Mouse (Mus musculus) inflammation-experienced regulatory T-cells, adult 16 weeks (primary cell): ENCODE results near the gene Usp2. TPM values are rescaled to one million over a fixed set of nuclear protein-coding genes. Genes with fewer than 3 reads are reported as not detected.

Source experiments
- polyA plus RNA-seq: library from polyadenylated mRNA; unstranded; fragments of 100-300 nt; shearing (Covaris generic); gene quantifications from one replicate; pipeline ENCODE4 v1.2.1, GENCODE M21; 2017

Gene Usp2
- polyA plus RNA-seq: 2.8 TPM

DNA sequence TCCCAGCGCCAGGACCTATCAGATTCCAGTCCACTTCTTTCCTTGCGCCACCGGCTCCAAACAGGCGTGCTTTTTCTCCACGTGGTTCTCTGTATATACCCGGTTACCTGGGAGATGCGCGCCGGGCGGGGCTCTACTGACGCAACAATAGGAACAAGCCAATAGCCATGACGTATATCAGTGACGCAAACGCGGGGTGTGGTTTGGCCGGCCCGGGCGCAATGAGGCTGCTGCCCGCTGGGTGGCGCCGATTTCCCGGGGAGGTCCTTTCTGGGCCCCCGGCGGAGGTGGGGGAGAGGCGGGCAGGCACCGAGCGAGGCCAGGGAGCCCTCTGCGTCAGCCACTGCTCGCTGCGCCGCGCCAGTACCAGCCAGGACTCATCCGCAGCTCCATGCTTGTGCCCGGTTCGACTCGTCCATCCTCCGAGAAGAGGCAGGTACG lies at the start of gene Usp2:
TSS of gene Usp2 (plus strand) at position 237 of the 441 bp plus-strand sequence.

DNA sequence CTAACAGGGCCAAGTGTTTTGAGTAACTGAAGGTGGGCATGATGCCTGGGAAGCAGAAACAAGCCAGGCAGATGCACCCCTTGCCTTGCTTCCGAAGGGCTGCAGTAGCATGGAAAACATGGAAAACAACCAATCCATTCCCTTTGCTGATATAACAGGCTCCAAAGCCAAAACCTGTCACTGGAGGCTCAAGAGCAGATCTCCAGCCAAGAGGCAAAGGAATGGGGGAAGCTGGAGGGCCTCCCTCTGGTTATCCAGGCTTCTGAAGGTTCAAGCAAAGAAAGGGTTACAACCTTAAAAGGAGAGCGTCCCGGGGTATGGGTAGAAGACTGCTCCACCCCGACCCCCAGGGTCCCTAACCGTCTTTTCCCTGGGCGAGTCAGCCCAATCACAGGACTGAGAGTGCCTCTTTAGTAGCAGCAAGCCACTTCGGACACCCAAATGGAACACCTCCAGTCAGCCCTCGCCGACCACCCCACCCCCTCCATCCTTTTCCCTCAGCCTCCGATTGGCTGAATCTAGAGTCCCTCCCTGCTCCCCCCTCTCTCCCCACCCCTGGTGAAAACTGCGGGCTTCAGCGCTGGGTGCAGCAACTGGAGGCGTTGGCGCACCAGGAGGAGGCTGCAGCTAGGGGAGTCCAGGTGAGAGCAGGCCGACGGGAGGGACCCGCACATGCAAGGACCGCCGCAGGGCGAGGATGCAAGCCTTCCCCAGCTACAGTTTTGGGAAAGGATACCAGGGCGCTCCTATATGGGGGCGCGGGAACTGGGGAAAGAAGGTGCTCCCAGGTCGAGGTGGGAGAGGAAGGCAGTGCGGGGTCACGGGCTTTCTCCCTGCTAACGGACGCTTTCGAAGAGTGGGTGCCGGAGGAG lies 23.7 kb upstream of the Usp2 start, which contains the start of gene Thy1:
TSS of gene Thy1 (plus strand) at position 549 of the 872 bp plus-strand sequence.

DNA sequence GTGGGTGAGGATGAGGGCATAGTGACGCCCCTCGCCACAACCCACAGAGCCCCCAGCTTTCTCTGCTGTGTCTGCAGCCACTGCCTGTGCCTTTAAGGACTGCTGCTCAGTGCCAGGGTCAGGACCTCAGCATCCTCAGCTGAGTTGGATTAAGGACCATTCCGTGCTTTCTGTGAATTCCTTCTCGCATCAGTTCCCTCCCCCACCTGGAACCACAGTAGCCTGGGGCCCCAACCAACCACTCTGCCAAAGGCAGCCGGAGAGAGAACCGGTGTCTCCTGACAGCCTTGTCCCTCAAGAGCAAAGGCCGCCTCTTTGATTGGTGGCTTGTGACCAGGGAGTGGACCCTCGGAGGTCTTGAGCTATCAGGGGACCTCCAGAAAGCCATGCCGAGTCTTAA lies 34.7 kb downstream of the Usp2 start, which contains the start of gene Mfrp:
TSS of gene Mfrp (plus strand) at position 240 of the 400 bp plus-strand sequence.

DNA sequence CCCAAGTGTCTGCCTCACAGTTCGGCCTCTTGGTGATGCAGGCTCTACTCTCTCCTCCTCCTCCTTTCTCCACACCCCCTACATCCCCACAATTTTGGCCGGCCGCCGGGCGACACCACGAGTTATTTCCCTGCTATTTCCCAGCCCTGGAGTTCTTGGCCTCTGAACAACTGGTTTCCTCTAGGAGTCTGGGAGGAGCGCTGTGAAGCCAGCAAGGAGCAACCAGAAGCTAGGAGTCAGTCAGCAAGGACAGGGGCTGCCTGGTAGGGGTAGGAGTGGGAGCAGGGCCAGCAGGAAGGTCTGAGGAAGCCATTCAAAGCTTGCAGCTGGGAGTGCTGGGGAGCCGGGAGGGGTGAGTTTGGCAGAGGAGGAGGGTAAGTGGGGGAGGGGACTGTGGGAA lies 40.3 kb downstream of the Usp2 start, which contains the start of gene C1qtnf5:
TSS of gene C1qtnf5 (plus strand) at position 136 of the 400 bp plus-strand sequence.

DNA sequence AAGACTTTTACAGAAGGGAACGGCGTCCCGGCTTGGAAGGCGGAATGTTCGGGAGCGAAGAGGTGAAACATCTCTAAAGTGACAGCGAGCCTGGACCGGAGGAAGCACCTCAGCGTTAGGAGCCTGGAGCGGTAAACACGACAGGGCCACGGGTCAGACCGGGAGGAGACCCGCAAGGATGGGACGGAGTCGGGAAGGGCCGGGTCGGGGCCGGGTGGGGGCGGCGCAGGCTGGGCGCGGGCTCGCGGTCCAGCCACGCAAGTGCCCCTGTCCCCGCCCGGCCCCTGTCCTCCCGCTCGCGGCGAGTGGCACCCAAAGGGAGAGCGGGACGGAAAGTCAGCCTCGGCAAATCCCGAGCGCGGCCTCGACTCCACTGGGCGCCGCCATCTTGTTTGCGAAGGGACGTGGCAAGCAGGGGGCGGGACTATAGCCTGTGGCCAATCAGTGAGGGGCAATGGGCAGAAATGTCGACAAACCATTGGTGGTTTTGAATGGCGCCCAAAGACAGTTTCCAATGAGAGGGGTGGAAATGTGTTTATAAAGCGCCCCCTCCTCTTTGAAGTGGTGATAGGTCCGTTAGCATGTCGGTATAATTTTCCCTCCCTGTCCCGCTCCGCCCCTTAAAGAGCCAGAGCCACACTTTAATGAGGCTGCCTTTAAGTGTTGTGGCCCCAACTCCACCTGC lies 46.4 kb downstream of the Usp2 start, which contains the start of the genes Gm49380 and Rnf26:
TSS of gene Gm49380 (minus strand) at position 396 of the 685 bp plus-strand sequence.
TSS of gene Rnf26 (minus strand) at position 413 of the 685 bp plus-strand sequence.

DNA sequence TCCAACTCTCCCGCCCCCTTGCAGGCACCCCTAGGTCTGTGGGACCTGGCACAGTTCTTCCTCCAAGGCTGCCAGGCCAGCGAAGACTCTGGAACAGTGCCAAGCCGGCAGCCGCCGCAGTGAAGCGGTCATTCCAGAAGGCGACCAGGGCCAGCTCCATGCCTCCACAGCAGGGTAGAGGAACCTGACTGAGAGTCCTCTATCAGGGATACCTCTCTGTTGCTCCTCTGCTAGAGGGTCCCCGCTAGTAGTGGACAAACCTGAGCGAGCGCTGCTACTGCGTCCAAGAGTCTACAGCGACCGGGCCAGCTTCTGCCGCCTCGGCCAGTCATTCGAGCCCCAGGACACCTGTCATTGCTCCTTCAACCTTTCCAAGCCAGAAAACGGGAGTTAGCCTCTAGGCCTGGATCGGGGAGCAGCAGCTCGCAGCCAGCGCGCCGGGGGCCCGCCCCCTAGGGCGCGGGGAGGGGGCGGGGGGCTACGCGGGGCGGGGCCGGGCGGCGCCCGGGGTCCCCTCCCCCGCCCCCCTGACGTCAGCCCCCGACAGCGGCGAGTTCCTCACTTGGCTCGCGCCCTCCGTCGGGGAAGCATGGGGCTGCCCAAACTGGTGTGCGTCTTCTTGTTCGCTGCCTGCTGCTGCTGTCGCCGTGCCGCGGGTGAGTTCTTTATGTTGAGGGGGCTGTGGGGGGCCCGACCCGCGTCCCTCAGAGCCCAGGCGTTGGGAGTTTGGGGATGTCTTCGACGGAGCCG lies 67.5 kb downstream of the Usp2 start, which contains the start of gene Mcam:
TSS of gene Mcam (plus strand) at position 369 of the 750 bp plus-strand sequence.

Other genes starting within 250 kb of the Usp2 start
- 134 TPM for gene Thy1, start 23.6 kb upstream of the Usp2 start, polyA plus RNA-seq
- gene Mfrp, start 34.7 kb downstream of the Usp2 start, polyA plus RNA-seq: 0.40 TPM
- not detected for gene C1qtnf5, start 40.2 kb downstream of the Usp2 start, polyA plus RNA-seq
- not detected for gene Gm49380, start 46.5 kb downstream of the Usp2 start, polyA plus RNA-seq
- gene Rnf26, start 46.5 kb downstream of the Usp2 start, polyA plus RNA-seq: 16.8 TPM
- 0.35 TPM for gene Mcam, start 67.4 kb downstream of the Usp2 start, polyA plus RNA-seq
- 37.6 TPM for gene Cbl, start 167.0 kb downstream of the Usp2 start, polyA plus RNA-seq
- not detected for gene Ccdc153, start 173.7 kb downstream of the Usp2 start, polyA plus RNA-seq
- 0.22 TPM for gene Pdzd3, start 184.4 kb downstream of the Usp2 start, polyA plus RNA-seq
- gene Nlrx1, start 201.6 kb downstream of the Usp2 start, polyA plus RNA-seq: 12.4 TPM
- gene Abcg4, start 221.6 kb downstream of the Usp2 start, polyA plus RNA-seq: 0.26 TPM
- 34.6 TPM for gene Hinfp, start 238.7 kb downstream of the Usp2 start, polyA plus RNA-seq